Comparison of ENCODE assay signal across 7 mouse cellular contexts in the genomic region with DNA sequence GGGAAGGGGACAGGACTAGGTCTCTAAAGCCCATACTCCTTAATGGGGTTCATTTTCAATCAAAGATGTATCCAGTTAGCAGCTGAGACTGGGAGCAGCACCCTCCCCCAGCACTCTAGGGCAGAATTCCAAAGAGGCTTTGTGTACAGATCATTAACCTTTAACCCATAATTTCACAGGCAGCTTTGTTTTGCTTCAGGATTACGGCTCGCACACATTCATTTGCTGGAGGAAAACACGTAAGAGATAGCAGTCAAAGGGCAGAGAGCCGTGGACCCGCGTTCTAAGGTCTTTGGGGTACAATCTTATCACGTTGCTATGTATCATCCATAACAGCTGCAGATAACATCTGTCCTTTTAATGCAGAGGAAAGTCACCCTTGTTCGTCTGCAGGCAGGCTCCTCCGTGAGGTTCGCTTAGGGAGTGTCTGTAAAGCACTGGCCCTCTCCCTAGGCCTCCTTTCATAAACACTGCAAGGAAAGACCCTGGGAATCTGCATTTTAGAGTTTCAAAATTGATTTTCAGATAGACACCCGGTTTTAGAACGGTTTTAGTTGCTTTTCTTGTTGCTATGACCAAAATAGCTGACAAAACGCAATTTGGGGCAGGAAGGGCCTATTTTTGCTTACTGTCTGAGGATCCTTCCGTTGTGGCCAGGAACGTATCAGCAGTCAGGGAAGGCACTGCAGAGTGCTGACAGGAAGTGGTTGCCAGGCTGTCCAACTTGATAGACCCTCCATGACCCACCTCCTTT. TPM values are rescaled to one million over a fixed set of nuclear protein-coding genes. Genes with fewer than 3 reads are reported as not detected.
DNase-seq lines count a peak whose midpoint lies in the region; ATAC-seq and TF ChIP-seq lines count a peak whose summit lies in the region.

No protein-coding gene starts in this region.

- no peaks in the 10 kb centered on the region for H3K9me3 ChIP-seq in forebrain, embryonic 14.5 days (replicated peaks; ENCODE audit: control insufficient read depth, low read length)
- no peaks in the 10 kb centered on the region for H3K9me3 ChIP-seq in liver, embryonic 14.5 days (ENCODE audit: control insufficient read depth, low read length)

- no peak overlapping the region for H3K4me2 ChIP-seq in forebrain, embryonic 14.5 days (ENCODE audit: low read length)
- H3K4me2 ChIP-seq in liver, embryonic 14.5 days (ENCODE audit: low read depth): peak overlapping the region; percentile 40

- DNase-seq in 416B (ENCODE audit: low read depth): peak; percentile 96
- DNase-seq in forebrain, embryonic 14.5 days (ENCODE audit: low spot score): peak; percentile 57
- no peak for DNase-seq in liver, embryonic 14.5 days (ENCODE audit: low read depth in 3 of 3, low spot score in 3 of 3)
- DNase-seq in cerebellum, postnatal 36 days: no peak

- H3K27me3 ChIP-seq in forebrain, embryonic 14.5 days (replicated peaks; ENCODE audit: control insufficient read depth, insufficient read depth, low read length): no peaks in the 10 kb centered on the region
- H3K27me3 ChIP-seq in liver, embryonic 14.5 days (ENCODE audit: control insufficient read depth, insufficient read depth, low read length): no peaks in the 10 kb centered on the region

- H3K36me3 ChIP-seq in forebrain, embryonic 14.5 days (ENCODE audit: control insufficient read depth, insufficient read depth, low read length): no peaks in the 10 kb centered on the region
- H3K36me3 ChIP-seq in liver, embryonic 14.5 days (replicated peaks; ENCODE audit: control insufficient read depth, insufficient read depth, low read depth): no peaks in the 10 kb centered on the region

- 26% methylated on average over 15 of the region's 15 CpGs for WGBS in forebrain, embryonic 14.5 days
- 2% methylated on average over 15 of the region's 15 CpGs for WGBS in liver, embryonic 14.5 days (ENCODE audit: insufficient replicate concordance)

- TF ChIP-seq CTCF in liver, embryonic 14.5 days (IDR thresholded peaks at IDR 0.05; ENCODE audit: low read depth): no peak

- no peak for TF ChIP-seq EP300 in liver, embryonic 14.5 days (IDR thresholded peaks at IDR 0.05; ENCODE audit: low read depth)

- peaks cover 9% of the 10 kb centered on the region for H3K4me1 ChIP-seq in forebrain, embryonic 14.5 days (ENCODE audit: control insufficient read depth, insufficient read depth, low read length)
- peaks cover 12 to 23% of the 10 kb centered on the region in 2 experiments for H3K4me1 ChIP-seq in liver, embryonic 14.5 days (replicated peaks; ENCODE audit: control insufficient read depth in 2 of 2, insufficient read depth in 2 of 2, low read length in 1 of 2)

- no peak overlapping the region for H3K9ac ChIP-seq in forebrain, embryonic 14.5 days (ENCODE audit: low read length)
- no peak overlapping the region; the same call in 1 of the 2 replicates for H3K9ac ChIP-seq in liver, embryonic 14.5 days (replicated peaks)

- peak overlapping the region; percentile 3; the same call in 1 of the 2 replicates for H3K27ac ChIP-seq in forebrain, embryonic 14.5 days (ENCODE audit: low read depth, low read length)
- H3K27ac ChIP-seq in liver, embryonic 14.5 days: peak overlapping the region; percentile 37

- H3K4me3 ChIP-seq in forebrain, embryonic 14.5 days (ENCODE audit: low read depth, low read length): no peak overlapping the region
- H3K4me3 ChIP-seq in liver, embryonic 14.5 days (ENCODE audit: insufficient read depth in 1 of 2, low read depth in 2 of 2, low read length in 2 of 2): 0 out of 4 replicates have a peak overlapping the region, but pooled peaks of 1 of the 2 experiments have one; percentile 18

- ATAC-seq in CD4-positive, CD25-positive, alpha-beta regulatory T cell, adult 4 months: peak; percentile 88
- ATAC-seq in forebrain, embryonic 14.5 days: peak; percentile 32; the same call in 1 of the 2 replicates
- ATAC-seq in inflammation-experienced regulatory T-cells, adult 6 months: peak; percentile 88
- ATAC-seq in liver, embryonic 14.5 days (ENCODE audit: insufficient read depth): peak; percentile 50; the same call in 1 of the 2 replicates
- ATAC-seq in neutrophil, adult 5-6 weeks (ENCODE audit: extremely low read depth, insufficient number of reproducible peaks, low FRiP score, poor library complexity, severe bottlenecking): peak; percentile 40; the same call in 1 of the 2 replicates

RNA-seq across cellular contexts. Expression of a gene that starts 52.0 kb away (rescaled TPM):
- polyA plus RNA-seq in CD4-positive, CD25-positive, alpha-beta regulatory T cell, adult 4 months (2017; shearing (Covaris generic)): under 1 TPM in 1 of 2 experiments, not detected in 1; 0.46 TPM
- 24.3 and 25.7 TPM in 2 replicates for polyA plus RNA-seq in forebrain, embryonic 14.5 days (2014; fragmentation: Nextera tagmentation; extraction: Ambion mirVana)
- under 1 TPM in 1 of 3 experiments, not detected in 2; 0.52 TPM for polyA plus RNA-seq in inflammation-experienced regulatory T-cells, adult 6 months (2017; shearing (Covaris generic))
- 116 and 155 TPM in 2 replicates for polyA plus RNA-seq in liver, embryonic 14.5 days (2012; rRNA removed)
- 295 and 311 TPM in 2 replicates for polyA plus RNA-seq in liver, embryonic 14.5 days (2014; fragmentation: Nextera tagmentation; extraction: Ambion mirVana)
- 0.74 and 2.3 TPM in 2 replicates for total RNA-seq in neutrophil, adult 5-6 weeks (2017)

Comparison
In these comparisons a context has a peak if more than half of its experiments do, and no peak if none do; other contexts are left out.
1. DNase-seq: peak in 416B (single experiment) and forebrain, embryonic 14.5 days (single experiment); none in liver, embryonic 14.5 days (0 of 3) and cerebellum, postnatal 36 days (0 of 2).
2. ATAC-seq: peak in every context shown above with its lines; median percentile 88 in CD4-positive, CD25-positive, alpha-beta regulatory T cell, adult 4 months; 88 in inflammation-experienced regulatory T-cells, adult 6 months; 50 in liver, embryonic 14.5 days; 40 in neutrophil, adult 5-6 weeks; 32 in forebrain, embryonic 14.5 days.
3. RNA of a gene that starts 52.0 kb away (polyA plus RNA-seq): 116 to 311 TPM in liver, embryonic 14.5 days and 24.3 to 25.7 TPM in forebrain, embryonic 14.5 days; 0.46 TPM in CD4-positive, CD25-positive, alpha-beta regulatory T cell, adult 4 months and 0.52 TPM in inflammation-experienced regulatory T-cells, adult 6 months; every median in the first group is over 10 times any median in the second.